Mouse (Mus musculus): ENCODE data around the gene Mbnl2. TPM values are rescaled to one million over a fixed set of nuclear protein-coding genes. Genes with fewer than 3 reads are reported as not detected.

The Mbnl2 gene
- total and polyA plus RNA-seq, 3 experiments: 5.6 to 8.6 TPM; not detected in 1

DNA sequence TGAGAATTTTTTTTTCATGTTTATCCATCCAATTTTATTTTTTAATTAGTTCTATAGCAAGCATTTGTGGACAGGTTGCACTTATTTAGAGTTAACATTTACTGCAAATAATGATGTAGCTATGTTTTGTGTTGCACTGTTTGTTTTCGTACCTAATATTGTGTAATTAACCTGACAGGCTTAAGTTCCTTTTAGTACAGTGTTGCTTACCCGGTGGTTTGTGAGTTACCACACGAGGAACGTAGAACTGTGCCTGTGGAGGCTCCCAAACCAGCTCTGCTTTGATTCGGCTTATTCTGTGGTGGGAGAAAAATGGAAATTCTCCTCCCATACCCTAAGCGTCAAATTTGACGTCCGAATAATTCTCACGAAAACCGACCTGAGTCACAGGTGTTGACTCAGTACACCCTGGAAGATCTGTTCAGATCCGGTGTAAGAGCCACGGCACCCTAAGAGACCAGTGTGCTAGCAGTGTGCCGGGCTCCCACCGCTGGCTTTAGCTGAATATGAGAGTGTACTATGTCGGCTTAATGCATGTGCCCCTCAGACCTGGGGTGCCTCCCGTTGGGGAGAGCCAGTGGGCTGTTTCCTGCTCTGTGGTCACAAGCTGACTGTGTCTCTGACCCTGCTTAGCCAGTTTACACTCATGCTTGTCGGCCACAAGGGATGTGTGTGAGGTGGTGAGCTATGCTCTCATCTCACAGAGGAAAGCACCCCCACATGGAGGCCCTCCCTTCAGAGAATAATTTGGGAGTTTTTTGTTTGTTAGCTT is 129.5 kb downstream of the Mbnl2 start:
- no peaks in the 10 kb centered on the region for H3K79me2 ChIP-seq (ENCODE audit: control insufficient read depth, insufficient read depth, low read length, poor library complexity)
- TF ChIP-seq POLR2A (IDR thresholded peaks at IDR 0.05; ENCODE audit: control insufficient read depth in 1 of 2, insufficient read depth in 1 of 2, low read depth in 1 of 2, low read length in 2 of 2, poor library complexity in 1 of 2): no peak
- no peak for TF ChIP-seq MYC (IDR thresholded peaks at IDR 0.05; ENCODE audit: low read depth, low read length)
- no peak for TF ChIP-seq MXI1 (IDR thresholded peaks at IDR 0.05; ENCODE audit: low read depth, low read length)
- no peak for TF ChIP-seq USF1 (IDR thresholded peaks at IDR 0.05; ENCODE audit: low read depth, low read length)
- no peak for TF ChIP-seq ELF1 (IDR thresholded peaks at IDR 0.05; ENCODE audit: low read depth, low read length)
- no peak for TF ChIP-seq MAFK (IDR thresholded peaks at IDR 0.05; ENCODE audit: borderline replicate concordance, low read depth, low read length)
- TF ChIP-seq MYB (IDR thresholded peaks at IDR 0.05; ENCODE audit: low read depth, low read length): no peak
- no peak for TF ChIP-seq ETS1 (IDR thresholded peaks at IDR 0.05; ENCODE audit: low read depth, low read length)
- H3K9ac ChIP-seq (ENCODE audit: control insufficient read depth, low read depth, low read length, poor library complexity, severe bottlenecking): no peak overlapping the region
- H3K36me3 ChIP-seq (ENCODE audit: control insufficient read depth in 1 of 2, insufficient read depth in 2 of 2, low read length in 2 of 2): peaks cover 0 to 2% of the 10 kb centered on the region in 2 experiments; a peak in 1 of 4 replicates
- no peak overlapping the region for H3K27ac ChIP-seq (ENCODE audit: control insufficient read depth, low read depth, low read length)
- peaks cover 0 to 3% of the 10 kb centered on the region in 2 experiments; a peak in 2 of 4 replicates for H3K4me1 ChIP-seq (ENCODE audit: control insufficient read depth in 1 of 2, insufficient read depth in 2 of 2, low read length in 2 of 2)
- no peak overlapping the region for H3K4me3 ChIP-seq (ENCODE audit: control insufficient read depth in 1 of 2, insufficient read depth in 1 of 2, low read depth in 2 of 2, low read length in 2 of 2)
- H3K27me3 ChIP-seq (ENCODE audit: control insufficient read depth in 1 of 2, insufficient read depth in 2 of 2, low read length in 2 of 2): no peaks in the 10 kb centered on the region
- H3K9me3 ChIP-seq (replicated peaks; ENCODE audit: insufficient read depth, low read length): no peaks in the 10 kb centered on the region
- no peak for DNase-seq (ENCODE audit: low read depth, low spot score)

DNA sequence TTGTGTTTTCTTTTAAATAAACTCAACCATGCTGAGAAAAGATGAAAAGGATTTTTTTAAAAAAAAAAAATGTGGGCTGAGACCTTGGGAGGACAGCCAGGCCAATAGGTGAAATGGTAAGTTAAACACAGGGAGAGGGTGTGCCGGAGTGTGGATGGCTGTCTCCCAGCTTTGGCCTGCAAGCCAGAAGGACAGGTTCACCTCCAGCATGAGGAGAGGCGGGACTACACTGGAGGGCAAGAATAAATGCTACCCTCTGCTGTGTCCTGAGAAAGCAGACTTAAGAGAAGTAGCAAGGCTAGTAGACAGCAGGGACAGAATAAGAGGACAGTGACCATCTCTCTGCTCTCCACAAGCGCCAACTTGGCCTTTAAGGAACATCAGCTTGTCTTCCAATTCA is 130.1 kb downstream of the Mbnl2 start:
- no peak for TF ChIP-seq CTCF (IDR thresholded peaks at IDR 0.05 in 2 of 3, conservative IDR thresholded peaks at IDR 0.05 in 1 of 3; ENCODE audit: control insufficient read depth in 1 of 3, insufficient read depth in 1 of 3, low read depth in 2 of 3, low read length in 3 of 3, poor library complexity in 1 of 3, severe bottlenecking in 1 of 3)
- TF ChIP-seq MAZ (IDR thresholded peaks at IDR 0.05; ENCODE audit: low read depth, low read length): no peak
- no peak for TF ChIP-seq POLR2AphosphoS2 (IDR thresholded peaks at IDR 0.05; ENCODE audit: low read length)
- no peak for TF ChIP-seq GATA1 (IDR thresholded peaks at IDR 0.05; ENCODE audit: low read depth, low read length)
- no peak for TF ChIP-seq ZMIZ1 (IDR thresholded peaks at IDR 0.05; ENCODE audit: low read depth, low read length)
- no peak for TF ChIP-seq MAX (IDR thresholded peaks at IDR 0.05; ENCODE audit: low read length)
- TF ChIP-seq UBTF (IDR thresholded peaks at IDR 0.05; ENCODE audit: borderline replicate concordance, insufficient read depth, low read depth, low read length): no peak
- no peak for TF ChIP-seq SMC3 (IDR thresholded peaks at IDR 0.05; ENCODE audit: low read depth, low read length)
- no peak for TF ChIP-seq NELFE (IDR thresholded peaks at IDR 0.05; ENCODE audit: low read depth, low read length)
- TF ChIP-seq CHD2 (IDR thresholded peaks at IDR 0.05; ENCODE audit: low read length): no peak
- no peak for TF ChIP-seq JUND (IDR thresholded peaks at IDR 0.05; ENCODE audit: low read depth, low read length)
- TF ChIP-seq ETS1 (IDR thresholded peaks at IDR 0.05; ENCODE audit: low read depth, low read length): no peak
- TF ChIP-seq SIN3A (IDR thresholded peaks at IDR 0.05; ENCODE audit: low read length): no peak
- Histone ChIP-seq H3K27ac (ENCODE audit: control insufficient read depth, low read depth, low read length) (no peak overlapping the region), H3K36me3 (ENCODE audit: control insufficient read depth in 1 of 2, insufficient read depth in 2 of 2, low read length in 2 of 2) (peaks cover 0 to 2% of the 10 kb centered on the region in 2 experiments; a peak in 1 of 4 replicates), H3K9ac (ENCODE audit: control insufficient read depth, low read depth, low read length, poor library complexity, severe bottlenecking) (no peak overlapping the region), H3K4me3 (ENCODE audit: control insufficient read depth in 1 of 2, insufficient read depth in 1 of 2, low read depth in 2 of 2, low read length in 2 of 2) (no peak overlapping the region), H3K9me3 (replicated peaks; ENCODE audit: insufficient read depth, low read length) (no peaks in the 10 kb centered on the region), H3K4me1 (ENCODE audit: control insufficient read depth in 1 of 2, insufficient read depth in 2 of 2, low read length in 2 of 2) (peaks cover 0 to 3% of the 10 kb centered on the region in 2 experiments; a peak in 2 of 4 replicates), H3K79me2 (ENCODE audit: control insufficient read depth, insufficient read depth, low read length, poor library complexity) (no peaks in the 10 kb centered on the region), H3K27me3 (ENCODE audit: control insufficient read depth in 1 of 2, insufficient read depth in 2 of 2, low read length in 2 of 2) (no peaks in the 10 kb centered on the region)
- no peak for DNase-seq (ENCODE audit: low read depth, low spot score)

All from MEL (cell line).